Mouse (Mus musculus) stomach, embryonic 14.5 days (tissue): ENCODE results near the gene Mtnr1a. TPM values are rescaled to one million over a fixed set of nuclear protein-coding genes. Genes with fewer than 3 reads are reported as not detected.

ENCODE experiments used
- ATAC-seq: fragments of 200-750 bp; cut with Nextera tagmentation; 2 replicates; pipeline ENCODE4 v1.8.0; 2017; ENCODE audit warnings: low read depth, moderate TSS enrichment; ENCODE audit not compliant: insufficient number of reproducible peaks, insufficient read depth, low FRiP score
- H3K27ac ChIP-seq: fragments of 300-500 bp; sonication (generic); 2 replicates; pipeline ENCODE4 v1.5.1; 2014; ENCODE audit warnings: mild to moderate bottlenecking, low read length, moderate library complexity, mixed read lengths
- H3K27me3 ChIP-seq: fragments of 300-500 bp; sonication (generic); 2 replicates; pipeline ENCODE4 v1.6.1; 2014; ENCODE audit warnings: low read length, control low read depth, mixed read lengths; ENCODE audit not compliant: control insufficient read depth, insufficient read depth
- H3K36me3 ChIP-seq: fragments of 300-500 bp; sonication (generic); 2 replicates; pipeline ENCODE4 v1.6.1; 2014; ENCODE audit warnings: mild to moderate bottlenecking, control low read depth, low read length, moderate library complexity, mixed read lengths; ENCODE audit not compliant: control insufficient read depth, insufficient read depth
- H3K4me1 ChIP-seq: fragments of 300-500 bp; sonication (generic); 2 replicates; pipeline ENCODE4 v1.6.1; 2014; ENCODE audit warnings: low read length, control low read depth, mixed read lengths; ENCODE audit not compliant: control insufficient read depth, insufficient read depth
- H3K4me2 ChIP-seq: fragments of 300-500 bp; sonication (generic); replicated peaks from 2 replicates; pipeline ENCODE4 v1.6.1; 2014; ENCODE audit warnings: low read depth, low read length, control low read depth
- H3K4me3 ChIP-seq: fragments of 300-500 bp; sonication (generic); 2 replicates; pipeline ENCODE4 v1.5.1; 2014; ENCODE audit warnings: low read depth, low read length, control low read depth
- H3K9ac ChIP-seq: fragments of 300-500 bp; sonication (generic); replicated peaks from 2 replicates; pipeline ENCODE4 v1.6.1; 2014; ENCODE audit warnings: low read depth, mild to moderate bottlenecking, control low read depth, low read length, moderate library complexity, mixed read lengths
- H3K9me3 ChIP-seq: fragments of 300-500 bp; sonication (generic); 2 replicates; pipeline ENCODE4 v1.6.1; 2016; ENCODE audit warnings: low read depth, low read length, control low read depth; ENCODE audit not compliant: control insufficient read depth
- WGBS: fragments of 180-500 bp; shearing (Covaris S2); extraction: QIAGEN DNeasy Blood & Tissue Kit; methylation state at CpG from one replicate; pipeline ENCODE4 v1.1.7; 2014; 5-methylcytosine and 5-hydroxymethylcytosine counted together
- polyA plus RNA-seq: library from polyadenylated mRNA; unstranded; fragments of >200 nt; fragmentation: Nextera tagmentation; extraction: Ambion mirVana; gene quantifications from 2 replicates; pipeline ENCODE4 v1.2.1, GENCODE M21; 2014

Mtnr1a gene
- polyA plus RNA-seq, 1 experiment from 2014 or later = not detected

- peaks cover 18% of the 10 kb centered on the region for H3K36me3 ChIP-seq
- no peak overlapping the region for H3K4me3 ChIP-seq
- no peaks in the 10 kb centered on the region for H3K9me3 ChIP-seq
- H3K9ac ChIP-seq = no peak overlapping the region
- no peak overlapping the region for H3K27ac ChIP-seq
- H3K4me2 ChIP-seq = no peak overlapping the region
- H3K4me1 ChIP-seq = no peaks in the 10 kb centered on the region
- H3K27me3 ChIP-seq = no peaks in the 10 kb centered on the region
- WGBS = 95% methylated on average over 30 of the region's 30 CpGs
- ATAC-seq = no peak
Measured at GRCm38 (mm10) chr8:45051236-45051635, 17.7 kb upstream of the Mtnr1a start.

GRCm38 (mm10) chr8:45052205-45052604 is 16.7 kb upstream of the Mtnr1a start:
- H3K36me3 ChIP-seq = peaks cover 18% of the 10 kb centered on the region
- no peak for ATAC-seq
- no peaks in the 10 kb centered on the region for H3K27me3 ChIP-seq
- no peak overlapping the region for H3K4me2 ChIP-seq
- no peak overlapping the region for H3K4me3 ChIP-seq
- WGBS = 91% methylated on average over 1 of the region's 1 CpGs
- no peaks in the 10 kb centered on the region for H3K4me1 ChIP-seq
- H3K9ac ChIP-seq = no peak overlapping the region
- H3K9me3 ChIP-seq = no peaks in the 10 kb centered on the region
- no peak overlapping the region for H3K27ac ChIP-seq

- ATAC-seq = no peak
- Histone ChIP-seq H3K4me1 (no peaks in the 10 kb centered on the region), H3K27ac (no peak overlapping the region), H3K4me3 (no peak overlapping the region), H3K9ac (no peak overlapping the region), H3K9me3 (no peaks in the 10 kb centered on the region), H3K36me3 (peaks cover 18% of the 10 kb centered on the region), H3K4me2 (no peak overlapping the region), H3K27me3 (no peaks in the 10 kb centered on the region)
- 94% methylated on average over 9 of the region's 9 CpGs for WGBS
Measured at GRCm38 (mm10) chr8:45052618-45053017, 16.3 kb upstream of the Mtnr1a start.

GRCm38 (mm10) chr8:45055500-45055899 is 13.4 kb upstream of the Mtnr1a start:
- no peak for ATAC-seq
- Histone ChIP-seq H3K27me3 (no peaks in the 10 kb centered on the region), H3K9me3 (no peaks in the 10 kb centered on the region), H3K4me2 (no peak overlapping the region), H3K9ac (no peak overlapping the region), H3K4me1 (no peaks in the 10 kb centered on the region), H3K36me3 (peaks cover 13% of the 10 kb centered on the region), H3K4me3 (no peak overlapping the region), H3K27ac (no peak overlapping the region)
- WGBS = 89% methylated on average over 3 of the region's 3 CpGs

- 28% methylated on average over 2 of the region's 3 CpGs for WGBS
- no peak overlapping the region for H3K4me3 ChIP-seq
- no peak overlapping the region for H3K9ac ChIP-seq
- H3K27ac ChIP-seq = no peak overlapping the region
- no peak for ATAC-seq
- H3K36me3 ChIP-seq = peaks cover 5% of the 10 kb centered on the region; the same call in 1 of the 2 replicates
- H3K9me3 ChIP-seq = no peaks in the 10 kb centered on the region
- H3K27me3 ChIP-seq = no peaks in the 10 kb centered on the region
- H3K4me1 ChIP-seq = no peaks in the 10 kb centered on the region
- H3K4me2 ChIP-seq = no peak overlapping the region
Measured at GRCm38 (mm10) chr8:45056810-45057209, 12.1 kb upstream of the Mtnr1a start.

GRCm38 (mm10) chr8:45060083-45060482 is 8.9 kb upstream of the Mtnr1a start:
- Histone ChIP-seq H3K27ac (no peak overlapping the region), H3K4me2 (no peak overlapping the region), H3K9me3 (no peaks in the 10 kb centered on the region), H3K27me3 (no peaks in the 10 kb centered on the region), H3K9ac (no peak overlapping the region), H3K4me1 (no peaks in the 10 kb centered on the region), H3K4me3 (no peak overlapping the region), H3K36me3 (no peaks in the 10 kb centered on the region)
- WGBS = 66% methylated on average over 2 of the region's 2 CpGs
- no peak for ATAC-seq

GRCm38 (mm10) chr8:45062311-45062710 is 6.6 kb upstream of the Mtnr1a start:
- H3K4me3 ChIP-seq = no peak overlapping the region
- H3K4me1 ChIP-seq = no peaks in the 10 kb centered on the region
- no peaks in the 10 kb centered on the region for H3K36me3 ChIP-seq
- H3K27ac ChIP-seq = no peak overlapping the region; the same call in 1 of the 2 replicates
- 91% methylated on average over 11 of the region's 11 CpGs for WGBS
- H3K4me2 ChIP-seq = no peak overlapping the region
- H3K9me3 ChIP-seq = no peaks in the 10 kb centered on the region
- no peaks in the 10 kb centered on the region for H3K27me3 ChIP-seq
- ATAC-seq = no peak
- no peak overlapping the region for H3K9ac ChIP-seq

GRCm38 (mm10) chr8:45062982-45063924 is 5.7 kb upstream of the Mtnr1a start:
- H3K9me3 ChIP-seq = no peaks in the 10 kb centered on the region
- H3K9ac ChIP-seq = no peak overlapping the region
- 67% methylated on average over 25 of the region's 25 CpGs for WGBS
- H3K4me2 ChIP-seq = no peak overlapping the region
- ATAC-seq = peak; percentile 95
- no peaks in the 10 kb centered on the region for H3K36me3 ChIP-seq
- H3K4me1 ChIP-seq = no peaks in the 10 kb centered on the region
- H3K27me3 ChIP-seq = no peaks in the 10 kb centered on the region
- no peak overlapping the region for H3K4me3 ChIP-seq
- H3K27ac ChIP-seq = peak overlapping the region; percentile 80
